ENCODE assay signal across 9 mouse cellular contexts in genomic region chrX:16998578-16998977, GRCm38 (mm10).
DNase-seq lines count a peak whose midpoint lies in the region; ATAC-seq and TF ChIP-seq lines count a peak whose summit lies in the region.
"Had no signal": no experiment of that assay in that cellular context is flagged by ENCODE, and none has a peak within 500 bp of the region (broad histone marks: within the 10 kb centered on the region; RNA-seq: fewer than 3 reads in every experiment).

No protein-coding gene starts in this region.

- H3K4me1 ChIP-seq in intestine, embryonic 14.5 days (replicated peaks; ENCODE audit: control insufficient read depth, insufficient read depth, low read length), result no peaks in the 10 kb centered on the region
- H3K4me1 ChIP-seq in intestine, postnatal 0 days (replicated peaks; ENCODE audit: control insufficient read depth, insufficient read depth, low read length), result no peaks in the 10 kb centered on the region
- no peaks in the 10 kb centered on the region for H3K4me1 ChIP-seq in forebrain, embryonic 14.5 days (ENCODE audit: control insufficient read depth, insufficient read depth, low read length)
- no peaks in the 10 kb centered on the region for H3K4me1 ChIP-seq in neural tube, embryonic 13.5 days (replicated peaks)
- H3K4me1 ChIP-seq: liver, embryonic 15.5 days had no signal

- no peak overlapping the region for H3K27ac ChIP-seq in intestine, embryonic 14.5 days (ENCODE audit: low read depth)
- H3K27ac ChIP-seq in intestine, postnatal 0 days (ENCODE audit: low read depth, low read length), result no peak overlapping the region
- no peak overlapping the region for H3K27ac ChIP-seq in forebrain, embryonic 14.5 days (ENCODE audit: low read depth, low read length)
- no peak overlapping the region for H3K27ac ChIP-seq in neural tube, embryonic 13.5 days (replicated peaks)
- H3K27ac ChIP-seq: liver, embryonic 15.5 days had no signal

- 27% methylated on average over 5 of the region's 5 CpGs for WGBS in intestine, embryonic 14.5 days
- 39% methylated on average over 5 of the region's 5 CpGs for WGBS in intestine, postnatal 0 days
- 32% methylated on average over 5 of the region's 5 CpGs for WGBS in forebrain, embryonic 14.5 days
- WGBS in neural tube, embryonic 13.5 days, result 42% methylated on average over 5 of the region's 5 CpGs

- no peak for TF ChIP-seq CTCF in intestine, postnatal 0 days (IDR thresholded peaks at IDR 0.05; ENCODE audit: low read depth)

- peak; percentile 50 for DNase-seq in intestine, embryonic 14.5 days (ENCODE audit: low spot score)
- peak; percentile 23 to 39 for DNase-seq in adrenal gland, adult 18-20 months (ENCODE audit: low spot score in 2 of 2)
- DNase-seq in forebrain, embryonic 14.5 days (ENCODE audit: low spot score), result peak; percentile 74
- peak; percentile 72 for DNase-seq in kidney, postnatal 14 days
- DNase-seq in urinary bladder, postnatal 4 days (ENCODE audit: low spot score in 2 of 2), result no peak

- H3K4me2 ChIP-seq in intestine, embryonic 14.5 days (ENCODE audit: low read length), result no peak overlapping the region
- no peak overlapping the region for H3K4me2 ChIP-seq in intestine, postnatal 0 days (replicated peaks; ENCODE audit: low read depth)
- H3K4me2 ChIP-seq in forebrain, embryonic 14.5 days (ENCODE audit: low read length), result no peak overlapping the region
- no peak overlapping the region for H3K4me2 ChIP-seq in neural tube, embryonic 13.5 days
- H3K4me2 ChIP-seq: liver, embryonic 15.5 days had no signal

- H3K36me3 ChIP-seq in intestine, embryonic 14.5 days (ENCODE audit: control insufficient read depth, insufficient read depth, low read length), result no peaks in the 10 kb centered on the region
- H3K36me3 ChIP-seq in intestine, postnatal 0 days (ENCODE audit: control insufficient read depth, insufficient read depth), result no peaks in the 10 kb centered on the region
- H3K36me3 ChIP-seq in forebrain, embryonic 14.5 days (ENCODE audit: control insufficient read depth, insufficient read depth, low read length), result no peaks in the 10 kb centered on the region
- H3K36me3 ChIP-seq in neural tube, embryonic 13.5 days, result no peaks in the 10 kb centered on the region
- H3K36me3 ChIP-seq: liver, embryonic 15.5 days had no signal

- H3K4me3 ChIP-seq in intestine, embryonic 14.5 days (ENCODE audit: low read depth, low read length), result no peak overlapping the region
- no peak overlapping the region for H3K4me3 ChIP-seq in intestine, postnatal 0 days (ENCODE audit: low read depth, low read length)
- H3K4me3 ChIP-seq in forebrain, embryonic 14.5 days (ENCODE audit: low read depth, low read length), result no peak overlapping the region
- H3K4me3 ChIP-seq in neural tube, embryonic 13.5 days, result no peak overlapping the region
- H3K4me3 ChIP-seq: liver, embryonic 15.5 days had no signal

- no peak overlapping the region for H3K9ac ChIP-seq in intestine, embryonic 14.5 days (ENCODE audit: low read length)
- no peak overlapping the region for H3K9ac ChIP-seq in intestine, postnatal 0 days (ENCODE audit: low read depth, low read length)
- no peak overlapping the region for H3K9ac ChIP-seq in forebrain, embryonic 14.5 days (ENCODE audit: low read length)
- H3K9ac ChIP-seq in neural tube, embryonic 13.5 days, result no peak overlapping the region
- H3K9ac ChIP-seq: liver, embryonic 15.5 days had no signal

- no peaks in the 10 kb centered on the region for H3K9me3 ChIP-seq in intestine, embryonic 14.5 days (ENCODE audit: control insufficient read depth, low read length)
- H3K9me3 ChIP-seq in intestine, postnatal 0 days (ENCODE audit: control insufficient read depth), result no peaks in the 10 kb centered on the region
- H3K9me3 ChIP-seq in forebrain, embryonic 14.5 days (replicated peaks; ENCODE audit: control insufficient read depth, low read length), result no peaks in the 10 kb centered on the region
- H3K9me3 ChIP-seq in neural tube, embryonic 13.5 days, result no peaks in the 10 kb centered on the region
- H3K9me3 ChIP-seq: liver, embryonic 15.5 days had no signal

- H3K27me3 ChIP-seq in intestine, embryonic 14.5 days (replicated peaks; ENCODE audit: control insufficient read depth, insufficient read depth, low read length), result no peaks in the 10 kb centered on the region
- H3K27me3 ChIP-seq in intestine, postnatal 0 days (replicated peaks; ENCODE audit: control insufficient read depth, insufficient read depth, low read length), result no peaks in the 10 kb centered on the region
- no peaks in the 10 kb centered on the region for H3K27me3 ChIP-seq in forebrain, embryonic 14.5 days (replicated peaks; ENCODE audit: control insufficient read depth, insufficient read depth, low read length)
- H3K27me3 ChIP-seq in neural tube, embryonic 13.5 days, result no peaks in the 10 kb centered on the region
- H3K27me3 ChIP-seq: liver, embryonic 15.5 days had no signal

- ATAC-seq in intestine, embryonic 14.5 days (replicated peaks; ENCODE audit: low FRiP score, low TSS enrichment, low read depth), result no peak
- ATAC-seq in intestine, postnatal 0 days, result no peak
- ATAC-seq in forebrain, embryonic 14.5 days, result peak; percentile 87
- peak; percentile 47; the same call in 1 of the 2 replicates for ATAC-seq in neural tube, embryonic 13.5 days (ENCODE audit: low read depth)
- ATAC-seq in inflammation-experienced regulatory T-cells, adult 6 months, result no peak

Comparison
In these comparisons a context has a peak if more than half of its experiments do, and no peak if none do; other contexts are left out.
1. ATAC-seq: peak in forebrain, embryonic 14.5 days (single experiment) and neural tube, embryonic 13.5 days (single experiment); none in intestine, embryonic 14.5 days (single experiment), intestine, postnatal 0 days (single experiment) and inflammation-experienced regulatory T-cells, adult 6 months (single experiment).
2. DNase-seq: peak in intestine, embryonic 14.5 days (single experiment), adrenal gland, adult 18-20 months (2 of 2), forebrain, embryonic 14.5 days (single experiment) and kidney, postnatal 14 days (single experiment); none in urinary bladder, postnatal 4 days (0 of 2).